Mouse (Mus musculus) cerebellum, postnatal 10 days (tissue): ENCODE results near the gene Chga.

Experiments used
- DNase-seq, 2 experiments: peaks; one replicate each; pipeline ENCODE4 v3.0.0; 2021; ENCODE audit warnings: mixed read lengths in 2 of 2

The Chga gene

GRCm38 (mm10) chr12:102565086-102565485 is 10.3 kb downstream of the Chga start:
- DNase-seq = peak in 1 of 2 experiments; percentile 2

DNA sequence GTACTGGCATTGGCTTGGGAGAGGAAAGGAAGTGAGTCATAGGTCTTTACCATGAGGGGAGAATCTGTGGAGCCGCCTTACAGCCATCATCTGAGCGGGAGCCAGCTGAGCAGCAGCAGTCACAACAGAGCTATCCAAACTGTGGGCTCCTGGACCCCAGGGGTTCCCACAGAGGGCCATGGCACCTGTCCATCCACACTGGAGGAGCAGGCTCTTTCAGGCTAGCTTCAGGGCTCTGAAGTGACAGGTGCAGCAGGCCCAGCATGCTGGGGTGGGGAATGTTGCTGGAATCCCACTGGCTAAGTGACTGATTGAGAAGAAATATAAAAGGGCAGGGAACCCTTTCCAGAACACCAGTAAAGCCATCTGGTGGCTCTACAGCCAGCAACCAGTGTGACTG is 12.2 kb downstream of the Chga start:
- DNase-seq = peak; percentile 69 to 74

GRCm38 (mm10) chr12:102568219-102568618 is 13.4 kb downstream of the Chga start:
- DNase-seq = no peak

DNA sequence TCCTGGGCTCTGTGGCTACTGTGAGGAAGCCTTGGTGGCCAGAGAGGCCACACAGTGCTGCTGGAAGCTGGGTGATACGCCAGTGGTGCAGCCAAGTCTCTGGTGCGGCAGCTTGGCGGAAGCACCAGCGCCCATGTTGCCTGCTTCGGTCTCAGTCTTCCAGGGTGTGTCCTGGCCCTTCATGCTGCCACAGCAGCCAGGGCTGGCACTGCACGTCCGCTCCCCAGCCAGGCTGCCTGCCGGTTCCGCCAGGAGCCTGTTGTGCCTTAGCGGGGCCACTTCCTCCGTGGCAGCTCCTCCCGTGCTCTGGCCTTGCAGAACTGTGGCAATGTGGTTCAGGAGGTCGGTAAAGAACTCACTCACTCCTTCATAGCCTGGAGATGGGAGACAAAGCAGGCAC is 15.3 kb downstream of the Chga start:
- DNase-seq = peak in 1 of 2 experiments; percentile 68

- no peak for DNase-seq
Measured at GRCm38 (mm10) chr12:102570734-102571133, 16.0 kb downstream of the Chga start.

DNA sequence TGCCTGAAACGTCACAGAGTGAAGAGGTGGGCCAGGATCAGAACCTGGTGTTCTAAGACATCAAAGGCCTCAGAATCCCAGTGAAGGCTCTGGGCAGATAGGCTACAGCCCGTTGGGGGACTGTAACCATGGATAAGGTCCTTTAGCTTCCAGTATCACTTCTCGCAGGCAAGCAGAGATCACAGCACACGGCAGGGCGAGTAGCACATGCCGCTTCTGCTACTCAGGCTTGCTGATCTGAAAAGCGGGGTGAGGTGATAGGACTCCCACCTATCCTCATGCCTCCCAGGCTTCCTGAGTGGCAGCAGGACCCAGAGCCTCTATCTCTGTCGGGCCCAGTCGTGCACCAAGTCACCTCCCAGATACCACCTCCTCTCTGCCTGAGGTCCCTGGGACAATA is 16.9 kb downstream of the Chga start:
- DNase-seq = no peak

DNA sequence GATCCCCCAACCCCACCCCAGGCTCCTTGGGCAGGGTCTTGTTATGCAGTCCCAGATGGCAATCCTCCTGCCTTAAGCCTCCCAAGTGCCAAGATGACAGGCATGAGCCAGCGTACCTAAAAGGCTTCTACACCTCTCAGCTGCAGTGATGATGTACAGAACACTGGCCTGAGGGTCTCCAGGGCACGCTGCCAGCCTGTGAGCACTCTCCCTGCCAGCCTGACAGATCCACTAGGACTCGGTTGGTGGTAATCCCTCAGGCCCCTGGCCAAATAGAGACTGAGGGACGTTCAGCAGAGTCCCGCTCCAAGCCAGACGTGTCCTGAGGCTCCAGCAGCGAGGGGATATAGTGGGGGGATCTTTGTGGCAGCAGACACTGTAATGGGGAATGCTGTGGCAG is 18.3 kb downstream of the Chga start:
- DNase-seq = peak; percentile 66 to 78

DNA sequence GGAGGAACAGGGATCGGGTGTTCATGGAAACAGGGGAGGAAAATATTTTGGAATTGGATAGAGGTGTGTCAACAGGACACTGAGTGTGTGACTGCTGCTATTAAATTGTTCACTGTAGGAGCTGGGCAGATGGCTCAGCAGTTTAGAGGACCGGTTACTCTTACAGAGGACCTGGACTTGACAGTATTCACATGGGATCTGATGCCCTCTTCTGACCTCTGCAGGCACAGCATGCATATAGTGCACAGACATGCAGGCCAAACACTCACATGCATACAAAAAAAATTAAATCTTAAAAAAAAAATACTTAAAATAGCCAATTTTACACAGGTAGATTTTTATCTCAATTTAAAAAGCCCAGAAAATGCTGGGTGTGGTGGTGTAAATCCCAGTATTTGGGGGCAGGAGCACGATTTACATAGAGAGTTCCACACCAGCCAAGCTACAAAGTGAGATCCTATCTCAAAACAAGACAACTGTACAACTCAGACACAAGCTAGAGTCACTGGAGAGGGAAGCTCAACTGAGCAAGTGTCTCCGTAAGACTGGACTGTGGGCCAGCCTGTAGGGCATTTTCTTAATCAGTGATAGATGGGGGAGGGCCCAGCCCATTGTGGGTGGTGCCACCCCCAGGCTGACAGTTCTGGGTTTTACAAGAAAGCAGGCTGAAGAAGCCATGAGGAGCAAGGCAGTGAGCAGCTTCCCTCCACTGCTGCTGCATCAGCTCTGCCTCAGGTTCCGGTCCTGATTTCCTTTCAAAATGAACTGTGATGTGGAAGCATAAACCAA is 21.0 kb downstream of the Chga start:
- peak in 1 of 2 experiments; percentile 54 for DNase-seq

DNA sequence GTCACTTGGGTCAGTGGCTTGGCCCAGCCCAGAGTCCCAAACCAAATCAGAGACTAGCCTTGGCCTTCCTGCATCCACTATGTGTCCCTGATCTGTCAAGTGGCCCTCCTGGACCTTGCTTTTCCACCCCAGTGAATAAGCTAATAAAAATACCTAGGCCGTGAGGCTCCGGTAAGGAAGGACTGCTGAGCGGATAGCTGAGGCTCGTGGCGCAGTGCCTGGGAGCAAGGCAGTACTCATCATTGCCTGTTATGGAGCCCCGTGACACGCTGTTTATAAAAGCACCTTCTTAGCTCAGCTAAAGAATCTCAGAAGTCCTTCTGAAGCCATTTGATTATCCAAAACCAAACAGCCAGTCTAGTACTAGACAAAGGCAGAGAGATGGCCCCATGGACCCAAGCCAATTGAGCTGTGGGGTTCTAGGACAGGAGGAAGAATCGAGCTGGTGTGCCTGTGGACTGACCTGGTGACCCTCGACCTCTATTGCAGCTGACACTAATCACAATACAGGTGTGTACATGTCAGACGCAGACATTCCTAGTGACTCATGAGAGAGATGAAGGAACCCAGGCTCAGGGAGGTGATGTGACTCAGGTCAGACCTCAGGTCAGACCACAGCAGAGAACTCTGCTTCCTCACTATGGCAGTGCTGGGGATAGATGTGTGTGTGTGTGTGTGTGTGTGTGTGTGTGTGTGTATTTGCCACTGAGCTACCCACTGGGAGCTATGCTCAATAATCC is 22.1 kb downstream of the Chga start:
- DNase-seq = peak in 1 of 2 experiments; percentile 18

- DNase-seq = peak; percentile 91 to 92
Measured at GRCm38 (mm10) chr12:102579041-102579440, 24.3 kb downstream of the Chga start.

DNA sequence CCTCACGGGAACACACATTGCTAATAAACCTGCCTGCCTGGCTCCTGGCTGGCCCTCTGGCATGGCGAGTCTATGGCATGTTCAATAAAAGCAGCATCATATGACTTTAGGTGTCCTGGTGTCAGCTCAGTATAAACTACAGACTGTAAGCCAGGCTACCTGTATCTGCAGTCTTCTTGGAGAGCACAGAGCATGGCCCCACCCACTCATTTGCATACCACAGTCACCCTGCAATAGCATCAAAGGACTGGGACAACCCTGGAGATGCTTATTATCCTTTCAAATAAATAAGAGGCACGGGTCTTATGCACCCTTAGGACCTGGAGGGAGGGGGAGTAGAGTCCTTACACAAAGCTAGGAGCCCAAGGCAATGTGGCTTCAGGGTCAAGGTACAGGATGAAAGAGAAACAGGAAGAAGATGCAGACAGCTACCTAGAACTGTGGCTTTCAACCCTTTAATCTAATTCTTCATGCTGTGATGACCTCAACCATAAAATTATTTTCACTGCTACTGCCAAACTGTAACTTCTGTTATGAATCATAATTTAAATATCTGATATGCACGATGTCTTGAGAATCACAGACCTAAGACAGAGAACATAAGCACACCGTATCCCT is 26.9 kb downstream of the Chga start:
- DNase-seq = peak in 1 of 2 experiments; percentile 12

DNA sequence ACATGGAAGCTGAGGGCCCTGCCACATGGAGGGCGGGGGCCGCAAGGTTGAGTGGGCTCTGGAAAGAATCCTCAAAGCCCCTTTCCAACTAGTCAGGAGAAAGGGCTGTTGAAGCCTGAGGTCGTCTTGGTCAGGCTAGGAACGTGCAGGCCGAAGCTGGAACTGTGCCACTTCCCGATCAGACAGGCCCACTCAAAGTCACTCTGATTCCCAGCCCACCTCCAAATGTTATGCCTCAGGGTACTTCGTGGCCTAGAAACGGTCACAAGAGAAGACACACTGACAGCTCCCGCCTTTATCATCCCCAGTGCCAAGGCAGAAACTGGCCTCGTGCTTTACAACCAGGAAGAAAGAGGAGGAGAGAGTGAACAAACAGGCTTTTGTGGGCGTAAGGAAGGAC is 27.7 kb downstream of the Chga start:
- peak; percentile 61 to 66 for DNase-seq

DNA sequence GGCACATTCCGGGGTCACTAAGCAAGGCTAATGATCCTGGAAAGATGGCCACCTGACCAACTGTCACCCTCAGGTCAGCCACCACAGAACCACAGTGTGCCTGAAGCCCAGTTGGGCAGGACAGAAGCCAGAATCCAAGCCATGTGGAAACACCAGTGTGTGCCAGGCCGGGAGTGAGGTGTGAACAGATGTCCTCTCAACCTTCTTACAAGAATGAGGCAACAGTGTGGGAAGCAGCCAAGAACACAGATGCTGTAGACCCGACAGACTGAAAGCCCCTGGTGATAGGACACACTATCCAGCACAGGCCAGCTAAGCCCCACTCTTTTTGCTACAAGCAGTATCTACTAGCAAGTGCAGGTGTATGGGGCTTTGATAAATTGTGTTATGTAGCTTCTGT is 30.6 kb downstream of the Chga start:
- DNase-seq = peak; percentile 82 to 90

GRCm38 (mm10) chr12:102586286-102586881 is 31.6 kb downstream of the Chga start:
- DNase-seq = peak; percentile 55

GRCm38 (mm10) chr12:102587106-102587505 is 32.3 kb downstream of the Chga start:
- DNase-seq = peak in 1 of 2 experiments; percentile 36

DNA sequence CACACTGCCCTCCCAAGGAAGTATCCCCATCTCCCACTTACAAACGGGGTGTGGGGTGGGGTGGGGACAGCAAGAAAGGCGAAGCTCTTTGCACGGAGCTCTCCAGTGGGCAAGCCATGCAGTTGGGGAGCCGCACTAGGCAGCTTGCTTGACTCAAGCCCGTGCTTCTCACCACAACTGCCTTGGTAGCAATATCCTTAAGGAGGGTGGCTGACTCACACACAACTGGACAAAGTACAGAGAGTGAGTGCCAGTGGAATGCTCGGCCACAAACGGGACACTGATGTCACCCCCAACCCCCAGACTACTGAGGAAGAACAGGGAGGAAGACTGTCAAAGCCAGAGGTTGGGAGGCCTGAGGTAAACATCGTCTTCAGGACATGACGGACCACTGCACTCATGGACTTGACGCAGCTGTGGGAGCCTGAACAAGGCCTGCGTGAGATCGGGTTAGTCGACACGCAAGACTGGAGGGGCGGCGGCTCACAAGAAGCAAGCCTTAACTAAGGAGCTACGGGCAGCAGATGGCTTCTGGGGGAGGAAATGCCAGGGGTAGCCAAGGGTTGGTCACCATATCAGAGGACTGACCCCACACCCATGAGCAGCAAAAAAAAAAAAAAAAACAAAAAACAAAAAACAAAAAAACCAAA is 36.1 kb downstream of the Chga start:
- DNase-seq = no peak

- DNase-seq = peak; percentile 91 to 94
Measured at GRCm38 (mm10) chr12:102593699-102594098, 38.9 kb downstream of the Chga start.

DNA sequence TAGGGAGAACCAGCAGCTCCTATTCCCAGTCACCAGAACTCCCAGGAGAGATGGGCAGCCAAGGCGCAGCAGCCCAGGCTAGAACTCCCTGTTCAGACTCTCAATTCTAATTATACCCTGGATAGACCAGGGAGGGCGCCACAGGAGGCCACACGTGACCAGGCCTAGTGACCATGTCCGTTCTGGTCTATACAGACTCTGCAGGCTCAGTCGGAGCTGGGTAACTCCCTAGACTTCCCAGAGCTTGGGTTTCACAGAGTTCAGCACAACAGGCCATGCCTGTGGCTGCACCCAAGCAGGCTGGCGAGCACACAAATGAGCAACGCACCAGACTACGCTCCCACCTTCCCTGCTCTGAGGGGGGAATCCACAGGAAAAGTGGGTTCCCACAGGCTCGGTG is 39.9 kb downstream of the Chga start:
- DNase-seq = no peak

- no peak for DNase-seq
Measured at GRCm38 (mm10) chr12:102596410-102596809, 41.6 kb downstream of the Chga start.

GRCm38 (mm10) chr12:102597466-102597865 is 42.7 kb downstream of the Chga start:
- no peak for DNase-seq

GRCm38 (mm10) chr12:102598535-102598934 is 43.8 kb downstream of the Chga start:
- DNase-seq = no peak

- DNase-seq = peak; percentile 57 to 66
Measured at GRCm38 (mm10) chr12:102599801-102600200, 45.0 kb downstream of the Chga start.

GRCm38 (mm10) chr12:102600345-102600744 is 45.6 kb downstream of the Chga start:
- peak in 1 of 2 experiments; percentile 66 for DNase-seq
